Mouse (Mus musculus) liver, adult 2 months (tissue): ENCODE data around the gene Rasl10a. TPM values are rescaled to one million over a fixed set of nuclear protein-coding genes. Genes with fewer than 3 reads are reported as not detected.

Source experiments
- DNase-seq: peaks from one replicate; pipeline ENCODE4 v3.0.0-alpha.2; 2011; ENCODE audit warnings: low read depth, low spot score; ENCODE audit errors: extremely low read depth
- H3K27ac ChIP-seq: fragments of 200-500 bp; replicated peaks from 2 replicates; pipeline ENCODE4 v1.5.1; 2012; ENCODE audit warnings: low read depth, mild to moderate bottlenecking, control low read depth, inconsistent platforms, low read length; ENCODE audit not compliant: insufficient read depth
- H3K27me3 ChIP-seq: fragments of 200-500 bp; 2 replicates; pipeline ENCODE4 v1.6.1; 2012; ENCODE audit warnings: mild to moderate bottlenecking, moderate library complexity, low read length, inconsistent platforms; ENCODE audit not compliant: control insufficient read depth, insufficient read depth
- H3K36me3 ChIP-seq: fragments of 200-500 bp; 2 replicates; pipeline ENCODE4 v1.6.1; 2012; ENCODE audit warnings: low read length, inconsistent platforms; ENCODE audit not compliant: control insufficient read depth, insufficient read depth
- H3K4me1 ChIP-seq: fragments of 200-500 bp; 2 replicates; pipeline ENCODE4 v1.6.1; 2011; ENCODE audit warnings: low read length; ENCODE audit not compliant: control insufficient read depth, insufficient read depth
- H3K4me3 ChIP-seq: fragments of 200-500 bp; 2 replicates; pipeline ENCODE4 v1.5.1; 2011; ENCODE audit warnings: low read depth, mild to moderate bottlenecking, control low read depth, low read length, moderate library complexity; ENCODE audit not compliant: insufficient read depth
- H3K79me2 ChIP-seq: fragments of 200-500 bp; 2 replicates; pipeline ENCODE4 v1.6.1; 2012; ENCODE audit warnings: inconsistent platforms, mild to moderate bottlenecking, low read length, moderate library complexity; ENCODE audit not compliant: control insufficient read depth, insufficient read depth
- H3K9ac ChIP-seq: fragments of 200-500 bp; 2 replicates; pipeline ENCODE4 v1.6.1; 2012; ENCODE audit warnings: low read depth, mild to moderate bottlenecking, control low read depth, inconsistent platforms, low read length
- CTCF ChIP-seq: fragments of 200-500 bp; IDR thresholded peaks from 2 replicates; pipeline ENCODE4 v1.5.1; 2011; ENCODE audit warnings: low read depth, low read length, control low read depth
- POLR2A ChIP-seq: fragments of 200-500 bp; IDR thresholded peaks from 2 replicates; pipeline ENCODE4 v1.6.1; 2011; ENCODE audit warnings: low read length, control low read depth; ENCODE audit not compliant: insufficient read depth; ENCODE audit errors: extremely low read depth
- WGBS: fragments of 180-500 bp; shearing (Covaris S2); methylation state at CpG from one replicate; pipeline ENCODE4 v1.1.7; 2018; 5-methylcytosine and 5-hydroxymethylcytosine counted together
- polyA plus RNA-seq: library from polyadenylated mRNA; depleted of rRNA; stranded (reverse); fragments of >200 nt; gene quantifications from 2 replicates; pipeline ENCODE4 v1.2.3, GENCODE M21; 2012
- total RNA-seq: library from RNA; depleted of rRNA; stranded (reverse); fragments of >200 nt; gene quantifications from 2 replicates; pipeline ENCODE4 v1.2.3, GENCODE M21; 2014

The Rasl10a gene
- total and polyA plus RNA-seq, 2 experiments = 0.26 TPM; not detected in 1

DNA sequence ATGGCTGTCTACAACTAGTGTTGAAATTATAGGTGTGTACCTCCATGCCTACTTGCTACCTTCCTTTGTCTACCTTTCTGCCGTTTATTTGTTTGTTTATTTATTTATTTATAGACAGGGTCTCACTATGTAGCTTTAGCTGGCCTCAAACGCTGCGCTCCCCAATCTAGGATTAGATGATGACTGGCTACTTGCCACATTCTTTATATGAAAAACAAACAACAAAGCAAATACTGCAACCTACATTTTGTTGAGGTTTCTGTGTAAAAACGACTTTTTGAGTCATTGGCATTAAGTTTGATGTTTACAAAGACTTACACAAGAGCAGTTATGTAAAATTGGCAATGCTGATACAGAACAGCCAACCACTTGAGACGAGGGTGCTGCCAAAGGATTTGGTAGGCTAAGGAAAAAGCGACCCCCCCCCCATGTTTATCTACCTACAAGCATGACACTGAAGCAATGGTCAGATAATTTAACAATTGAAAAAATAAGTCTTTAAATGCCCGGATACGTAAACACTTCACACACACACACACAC, 38.6 kb downstream of the Rasl10a start:
- H3K36me3 ChIP-seq = peaks cover 15% of the 10 kb centered on the region
- DNase-seq = peak; percentile 65
- whole genome bisulfite sequencing = 7% methylated on average over 8 of the region's 8 CpGs
- peaks cover 27% of the 10 kb centered on the region; the same call in 1 of the 2 replicates for H3K79me2 ChIP-seq
- TF ChIP-seq POLR2A (no peak), CTCF (no peak)
- H3K27me3 ChIP-seq = no peaks in the 10 kb centered on the region
- H3K9ac ChIP-seq = no peak overlapping the region
- no peak overlapping the region for H3K27ac ChIP-seq
- peaks cover 19% of the 10 kb centered on the region for H3K4me1 ChIP-seq
- peak overlapping the region; percentile 27; the same call in 1 of the 2 replicates for H3K4me3 ChIP-seq

DNA sequence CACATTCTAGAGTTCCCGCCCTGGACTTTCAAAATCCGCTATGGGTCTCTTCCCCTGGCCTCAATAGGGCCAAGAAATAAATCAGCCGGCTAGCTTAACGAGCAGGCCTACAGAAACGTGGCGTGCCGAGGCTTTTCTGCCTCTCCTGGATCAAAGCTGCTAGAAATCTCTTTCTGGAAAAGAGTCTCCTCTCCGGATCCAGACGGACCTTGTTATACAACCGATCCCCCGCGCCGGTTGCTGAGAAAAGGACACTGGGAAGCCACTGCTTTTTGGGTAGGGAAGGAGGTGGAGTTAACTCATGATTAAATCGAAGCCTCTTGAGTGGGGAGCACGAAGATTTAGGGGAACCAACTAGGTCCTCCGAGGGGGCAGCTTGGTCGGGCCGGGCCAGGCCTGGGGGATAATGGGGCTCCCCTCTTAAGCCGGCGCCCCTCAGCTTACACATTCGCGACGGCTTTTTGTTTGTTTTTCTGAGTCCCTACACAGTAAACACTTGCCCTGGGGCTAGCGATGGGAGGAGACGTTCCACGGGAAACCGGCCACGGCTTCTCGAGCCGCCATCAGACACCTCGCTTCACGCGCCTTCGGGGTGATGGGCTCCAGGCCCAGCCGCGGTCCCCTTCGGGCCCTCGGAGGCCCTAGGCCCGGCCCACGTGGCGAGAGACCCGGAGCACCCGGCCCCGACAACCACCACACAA, 40.3 kb downstream of the Rasl10a start:
- Histone ChIP-seq H3K27ac (peak overlapping the region; percentile 99), H3K4me3 (peak overlapping the region; percentile 96), H3K36me3 (peaks cover 5% of the 10 kb centered on the region; the same call in 1 of the 2 replicates), H3K4me1 (peaks cover 18% of the 10 kb centered on the region), H3K27me3 (no peaks in the 10 kb centered on the region), H3K79me2 (peaks cover 27% of the 10 kb centered on the region; the same call in 1 of the 2 replicates), H3K9ac (peak overlapping the region; percentile 95)
- DNase-seq = peak; percentile 48
- under 1% methylated on average over 44 of the region's 44 CpGs for WGBS
- TF ChIP-seq POLR2A = no peak
- no peak for TF ChIP-seq CTCF

DNA sequence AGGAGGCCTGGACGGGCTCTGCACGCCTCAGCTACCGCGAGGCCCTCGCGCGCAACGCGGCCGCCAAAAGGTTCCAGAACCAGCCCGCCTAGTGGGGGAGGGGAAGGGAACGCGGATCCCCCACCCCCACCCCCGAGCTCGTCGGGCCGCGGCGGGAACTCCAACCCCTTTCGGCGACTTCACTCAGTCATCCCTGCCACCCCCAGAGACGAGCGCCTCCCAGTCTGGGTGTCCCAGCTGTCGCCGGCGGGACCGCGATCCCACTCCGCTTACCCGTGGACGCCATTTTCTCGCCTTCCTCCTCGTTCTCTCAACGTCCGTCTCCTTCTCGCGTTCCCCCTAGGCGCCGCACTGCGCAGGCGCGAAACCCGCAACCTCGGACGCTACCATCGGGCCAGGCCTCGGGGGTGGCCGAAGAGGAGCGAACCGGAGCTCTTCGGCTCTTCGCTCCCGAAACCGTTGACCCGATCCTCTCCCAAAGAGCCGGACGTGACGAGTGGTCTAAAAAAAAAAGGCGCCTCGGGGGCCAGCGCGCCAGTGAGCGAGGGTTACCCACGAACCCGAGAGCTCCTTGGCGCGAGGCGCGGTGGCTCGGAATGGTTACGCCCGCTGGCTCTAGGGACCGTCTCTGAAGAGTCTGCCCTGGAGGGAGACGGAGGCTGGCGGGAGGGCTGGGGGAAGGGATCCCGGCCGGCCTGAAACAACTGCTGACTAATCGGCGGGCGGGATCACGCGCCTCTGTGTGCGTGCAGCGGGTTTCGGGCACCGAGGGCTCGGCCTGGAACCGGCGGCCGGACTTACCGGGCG, 41.0 kb downstream of the Rasl10a start, which contains the start of the genes Rhbdd3 and Ewsr1:
TSS of gene Rhbdd3 (plus strand) at position 191 of the 807 bp plus-strand sequence.
TSS of gene Ewsr1 (minus strand) at position 531 of the 807 bp plus-strand sequence.
- TF ChIP-seq POLR2A (peak; percentile 92), CTCF (no peak)
- H3K4me1 ChIP-seq = peaks cover 16% of the 10 kb centered on the region
- peaks cover 24% of the 10 kb centered on the region; the same call in 1 of the 2 replicates for H3K79me2 ChIP-seq
- no peaks in the 10 kb centered on the region for H3K36me3 ChIP-seq
- peak within 1 kb of the TSS; percentile 99 for H3K27ac ChIP-seq
- under 1% methylated on average over 90 of the region's 92 CpGs for WGBS
- H3K4me3 ChIP-seq = peak within 1 kb of the TSS; percentile 96
- peak; percentile 84 for DNase-seq
- H3K27me3 ChIP-seq = no peaks in the 10 kb centered on the region
- peak within 1 kb of the TSS; percentile 95 for H3K9ac ChIP-seq

DNA sequence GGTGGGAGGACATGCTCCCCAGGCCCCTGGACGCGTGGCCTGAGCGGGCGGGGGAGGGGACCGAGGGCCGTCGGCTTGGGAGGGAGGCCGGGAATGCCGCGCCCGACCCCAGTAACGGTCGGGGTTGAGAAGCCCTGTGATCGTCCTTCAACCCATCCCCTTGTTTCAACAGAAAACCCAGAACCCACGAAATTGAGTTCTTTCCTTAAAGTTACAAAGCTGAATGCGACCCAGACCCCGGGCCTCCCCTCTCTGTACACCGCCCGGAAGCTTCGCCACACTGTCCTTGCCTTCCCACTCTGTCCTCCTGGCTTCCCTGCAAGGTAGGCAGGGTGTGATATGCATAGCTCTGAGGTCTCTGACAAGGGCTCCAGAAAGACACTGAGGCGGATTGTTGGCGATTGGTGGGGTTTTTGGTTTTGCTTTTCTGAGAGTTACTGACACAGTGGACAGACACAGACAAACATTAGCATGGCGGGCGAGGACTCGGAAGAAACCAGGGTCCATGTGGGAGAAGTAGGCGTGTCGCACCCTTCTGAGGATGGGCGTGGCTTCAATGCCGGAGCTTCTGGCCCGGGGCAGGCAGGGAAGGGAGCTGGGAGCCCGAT, 41.8 kb downstream of the Rasl10a start:
- H3K4me3 ChIP-seq = peak overlapping the region; percentile 96
- 0% methylated on average over 31 of the region's 31 CpGs for WGBS
- H3K79me2 ChIP-seq = peaks cover 24% of the 10 kb centered on the region; the same call in 1 of the 2 replicates
- peak overlapping the region; percentile 57 for H3K9ac ChIP-seq
- TF ChIP-seq CTCF = no peak
- TF ChIP-seq POLR2A = peak; percentile 47; the same call in 1 of the 2 replicates
- H3K4me1 ChIP-seq = peaks cover 16% of the 10 kb centered on the region
- peak overlapping the region; percentile 99 for H3K27ac ChIP-seq
- no peaks in the 10 kb centered on the region for H3K27me3 ChIP-seq
- no peaks in the 10 kb centered on the region; the same call in 1 of the 2 replicates for H3K36me3 ChIP-seq
- peak; percentile 82 for DNase-seq

DNA sequence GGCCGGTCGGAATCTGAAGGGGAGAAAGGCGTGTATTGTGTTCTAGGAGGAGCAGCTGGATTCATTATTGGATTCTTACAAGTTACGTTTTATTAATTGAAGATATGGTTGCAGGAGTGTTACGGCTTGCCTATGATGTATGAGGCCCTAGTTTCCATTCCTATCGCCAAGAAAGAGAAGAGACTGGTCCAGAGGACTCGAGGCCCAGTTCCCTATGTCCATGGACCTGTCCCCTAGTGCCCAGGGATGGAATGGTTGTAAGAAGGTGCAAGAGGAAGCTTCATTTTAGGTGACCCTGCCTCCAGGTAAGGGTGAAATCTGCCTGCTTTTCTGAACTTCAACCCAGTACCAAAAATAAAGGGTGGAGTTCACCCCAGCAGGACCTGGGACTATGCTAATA, 42.4 kb downstream of the Rasl10a start:
- H3K4me3 ChIP-seq = peak overlapping the region; percentile 96
- H3K27ac ChIP-seq = no peak overlapping the region
- WGBS = 2% methylated on average over 7 of the region's 7 CpGs
- H3K27me3 ChIP-seq = no peaks in the 10 kb centered on the region
- no peaks in the 10 kb centered on the region; the same call in 1 of the 2 replicates for H3K36me3 ChIP-seq
- H3K4me1 ChIP-seq = peaks cover 16% of the 10 kb centered on the region
- H3K79me2 ChIP-seq = peaks cover 24% of the 10 kb centered on the region; the same call in 1 of the 2 replicates
- DNase-seq = peak; percentile 31
- H3K9ac ChIP-seq = peak overlapping the region; percentile 41; the same call in 1 of the 2 replicates
- TF ChIP-seq POLR2A (no peak), CTCF (no peak)
